Mouse (Mus musculus) embryo, embryonic 10.5 days (tissue): Measurements from ENCODE around the gene Uchl5.

ENCODE experiments used
- DNase-seq: peaks from one replicate; pipeline ENCODE4 v3.0.0-alpha.2; 2015; ENCODE audit warnings: low spot score

Gene Uchl5

GRCm38 (mm10) chr1:143776446-143777411, at the start of gene Uchl5, which contains the start of gene Trove2:
Uchl5 (plus strand) TSS chr1:143777272.
Trove2 (minus strand) TSS chr1:143777068.
- peak; percentile 97 for DNase-seq

- DNase-seq = no peak
These were observed 49.2 kb upstream of the Uchl5 start for GRCm38 (mm10) chr1:143727701-143728445.

GRCm38 (mm10) chr1:143730899-143731298, 46.2 kb upstream of the Uchl5 start:
- DNase-seq = peak; percentile 56

GRCm38 (mm10) chr1:143731691-143732090, 45.4 kb upstream of the Uchl5 start:
- no peak for DNase-seq

DNA sequence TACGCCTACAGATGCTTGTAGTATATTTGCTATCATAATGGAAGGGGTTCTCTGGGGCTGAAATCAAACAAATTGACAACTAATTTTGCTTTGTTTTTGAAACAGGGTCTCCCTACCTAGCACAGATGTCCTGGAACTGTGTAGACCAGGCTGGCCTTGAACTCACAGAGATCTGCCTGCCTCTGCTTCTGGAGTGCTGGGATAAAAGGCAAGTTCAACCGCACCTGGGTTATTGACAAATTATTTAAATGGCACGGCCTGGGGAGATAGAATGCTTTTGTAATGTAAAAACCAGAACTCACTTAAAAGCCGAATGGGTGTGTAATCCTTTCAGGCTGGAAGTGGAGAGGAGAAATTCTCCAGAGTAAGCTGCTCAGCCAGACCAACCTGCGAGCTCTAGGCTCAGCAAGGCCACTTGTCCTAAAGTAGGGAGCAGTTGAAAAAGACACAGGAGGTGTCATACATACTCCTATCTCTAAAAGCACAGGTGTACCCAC, 43.1 kb upstream of the Uchl5 start:
- DNase-seq = no peak

- DNase-seq = peak; percentile 36
These were observed 38.3 kb upstream of the Uchl5 start for GRCm38 (mm10) chr1:143738811-143739210.

GRCm38 (mm10) chr1:143739361-143740350, 37.4 kb upstream of the Uchl5 start:
- peak; percentile 78 for DNase-seq

DNA sequence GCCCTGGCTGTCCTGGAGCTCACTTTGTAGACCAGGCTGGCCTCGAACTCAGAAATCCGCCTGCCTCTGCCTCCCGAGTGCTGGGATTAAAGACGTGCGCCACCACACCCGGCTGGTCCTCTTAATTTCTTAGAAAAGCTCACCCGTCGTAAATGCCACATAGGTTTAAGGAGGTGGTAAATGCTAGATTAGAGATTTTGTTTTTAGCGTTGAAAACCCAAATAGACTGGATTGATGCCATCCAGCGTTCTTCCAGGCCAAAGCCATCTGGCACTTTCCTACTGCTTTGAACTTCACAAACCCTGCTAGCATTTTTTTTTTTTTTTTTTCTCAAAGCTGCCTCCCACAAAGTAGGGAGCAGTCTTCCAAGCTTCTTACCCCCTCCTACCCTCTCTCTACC, 36.5 kb upstream of the Uchl5 start:
- no peak for DNase-seq

DNA sequence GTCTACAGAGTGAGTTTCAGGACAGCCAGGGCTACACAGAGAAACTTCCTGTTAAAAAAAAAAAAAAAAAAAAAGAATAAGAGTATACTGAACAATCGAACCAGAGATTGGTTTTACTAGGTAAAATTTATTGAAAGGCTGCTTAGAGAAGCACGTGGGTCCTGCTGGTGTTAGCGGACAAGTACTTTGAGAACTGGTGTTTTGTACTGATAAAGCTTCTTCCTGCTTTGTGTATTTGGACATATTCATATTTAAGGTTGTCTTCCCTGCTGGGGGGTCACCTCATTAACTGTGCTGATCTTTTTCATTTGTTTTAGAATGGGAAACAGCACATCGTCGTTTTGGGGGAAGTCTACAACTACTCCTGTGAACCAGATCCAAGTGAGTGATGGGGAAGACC, 35.7 kb upstream of the Uchl5 start:
- no peak for DNase-seq

- peak; percentile 5 for DNase-seq
These were observed 34.9 kb upstream of the Uchl5 start for GRCm38 (mm10) chr1:143742186-143742585.

DNA sequence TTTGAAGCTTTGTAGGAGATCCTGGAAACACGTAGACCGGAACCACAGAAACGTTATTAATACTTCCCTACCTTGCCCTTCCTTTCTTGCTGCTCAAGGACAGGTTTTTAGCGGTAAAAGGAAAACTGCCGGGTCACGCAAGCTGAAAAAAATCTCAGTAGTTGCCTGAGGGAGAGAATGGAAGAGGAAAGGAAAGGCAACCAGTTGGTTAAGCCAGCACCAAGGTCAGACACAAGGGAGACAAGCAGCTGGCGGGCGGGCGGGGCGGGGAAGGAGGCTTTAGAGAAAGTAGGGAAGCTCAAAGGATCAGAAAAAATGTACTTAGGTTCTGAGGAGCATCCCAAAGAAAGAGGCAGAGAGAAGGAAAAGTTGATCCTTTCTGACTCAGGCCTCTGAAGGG, 31.2 kb upstream of the Uchl5 start:
- no peak for DNase-seq

GRCm38 (mm10) chr1:143762159-143762558, 14.9 kb upstream of the Uchl5 start:
- no peak for DNase-seq

DNA sequence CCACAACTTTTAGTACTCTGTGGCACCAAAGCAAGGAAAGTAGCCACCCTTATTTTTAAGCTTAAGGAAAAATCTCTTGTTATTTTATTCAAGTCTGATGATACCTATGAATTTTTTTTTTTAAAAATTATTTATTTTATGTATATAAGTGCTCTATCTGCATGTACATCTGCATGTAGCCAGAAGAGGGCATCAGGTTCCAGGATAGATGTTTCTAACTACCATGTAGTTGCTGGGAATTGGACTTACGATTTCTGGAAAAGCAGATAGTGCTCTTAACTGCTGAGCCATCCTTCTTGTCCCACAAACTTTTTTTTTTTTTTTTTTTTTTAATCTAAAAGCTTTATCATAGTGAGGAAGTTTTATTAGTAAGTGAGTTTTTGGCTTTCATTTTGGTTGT, 12.6 kb upstream of the Uchl5 start:
- no peak for DNase-seq

DNA sequence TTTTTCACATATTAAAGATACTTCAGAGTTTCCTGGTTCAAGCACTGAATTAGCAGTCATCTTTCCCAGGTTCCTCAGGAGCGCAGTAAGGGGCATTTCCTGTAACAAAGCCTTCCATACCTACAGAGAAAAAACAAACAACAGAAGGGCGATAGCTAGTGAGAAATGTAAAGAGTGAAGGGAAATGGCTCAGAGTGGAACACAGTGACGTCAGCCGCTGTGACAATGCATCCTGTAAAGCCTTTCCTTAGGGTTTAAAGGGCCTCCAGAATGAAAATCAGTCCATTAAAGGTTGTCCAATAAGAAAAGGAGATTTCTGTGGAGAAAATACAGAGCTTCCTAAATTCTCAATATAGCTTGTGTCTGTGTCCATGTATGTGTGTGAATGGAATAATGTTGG, 11.3 kb upstream of the Uchl5 start:
- DNase-seq = no peak

GRCm38 (mm10) chr1:143766238-143766637, 10.8 kb upstream of the Uchl5 start:
- no peak for DNase-seq

GRCm38 (mm10) chr1:143770444-143771109, 6.5 kb upstream of the Uchl5 start:
- no peak for DNase-seq

- no peak for DNase-seq
These were observed 4.0 kb upstream of the Uchl5 start for GRCm38 (mm10) chr1:143773082-143773481.

DNA sequence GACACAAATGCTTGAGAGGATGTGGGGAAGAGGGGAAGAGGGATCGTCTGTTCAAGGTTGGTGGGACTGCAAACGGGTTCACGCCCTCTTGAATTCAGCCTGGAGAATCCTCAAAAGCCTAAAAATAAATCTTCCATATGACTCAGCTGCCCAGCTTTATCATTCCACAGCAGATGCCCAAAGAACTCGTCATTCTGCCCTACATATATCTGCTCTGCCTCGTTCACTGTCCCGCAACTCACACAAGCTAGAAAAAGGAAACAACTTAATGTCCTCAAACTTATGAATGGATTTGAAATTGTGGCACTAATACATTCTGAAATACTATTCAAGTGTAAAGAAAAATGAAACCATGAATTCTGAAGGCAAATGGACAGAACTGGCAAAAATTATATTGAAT, 3.2 kb upstream of the Uchl5 start:
- no peak for DNase-seq

- DNase-seq = peak; percentile 45
These were observed 616 bp downstream of the Uchl5 start for GRCm38 (mm10) chr1:143777558-143778218.

DNA sequence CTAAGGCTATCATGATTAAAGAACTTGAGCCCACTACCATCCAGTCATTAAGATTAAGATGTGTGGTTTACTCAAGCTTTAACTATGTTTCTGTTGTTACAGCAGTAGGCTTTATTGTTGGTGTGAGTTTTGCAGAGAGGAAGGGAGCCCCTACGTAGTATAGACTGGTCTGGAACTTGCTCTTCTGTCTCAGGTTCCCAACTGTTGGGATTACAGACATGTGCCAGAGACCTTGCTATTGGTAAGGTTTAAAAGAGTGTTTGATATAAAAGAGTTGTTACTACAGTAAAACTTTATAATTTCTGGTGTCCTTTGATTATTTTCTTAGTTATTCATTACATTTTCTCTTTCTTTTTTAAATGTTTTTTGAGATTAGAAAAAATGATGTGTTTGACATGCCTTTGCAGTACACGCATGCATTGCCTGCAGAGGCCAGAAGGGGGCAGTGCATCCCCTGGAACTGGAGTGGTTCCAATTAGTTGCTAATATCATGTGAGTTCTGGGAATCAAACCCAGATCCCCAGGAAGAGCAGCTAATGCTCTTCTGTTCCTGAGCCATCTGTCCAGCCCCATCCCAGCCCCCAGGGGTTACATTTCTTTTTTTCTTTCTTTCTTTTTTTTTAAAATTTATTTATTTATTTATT, 11.6 kb downstream of the Uchl5 start:
- peak; percentile 54 for DNase-seq
